ENCODE assay signal across 9 mouse cellular contexts in the genomic region with DNA sequence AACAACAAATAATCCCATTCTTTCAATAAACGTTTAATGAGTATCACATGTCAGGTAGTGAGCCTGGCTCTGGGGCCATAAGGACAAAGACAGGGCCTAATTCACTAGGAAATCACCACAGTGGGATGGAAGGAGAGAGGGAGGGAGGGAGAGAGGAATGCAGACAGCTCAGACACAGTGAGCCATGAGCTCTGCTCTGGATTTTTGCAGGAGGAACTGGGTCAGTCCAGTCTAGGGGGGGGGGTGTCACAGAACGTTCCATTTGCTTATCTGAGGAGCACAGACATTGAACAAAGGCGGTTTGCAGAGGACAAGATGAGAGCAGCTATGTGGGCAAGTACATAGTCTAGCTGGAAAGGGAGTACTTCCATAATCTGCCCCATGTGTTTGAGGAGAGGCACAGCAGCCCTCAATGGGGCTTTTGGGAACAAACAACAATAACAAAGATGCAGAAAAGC. TPM values are rescaled to one million over a fixed set of nuclear protein-coding genes. Genes with fewer than 3 reads are reported as not detected.
DNase-seq lines count a peak whose midpoint lies in the region; ATAC-seq and TF ChIP-seq lines count a peak whose summit lies in the region.
"Had no signal": no experiment of that assay in that cellular context is flagged by ENCODE, and none has a peak within 500 bp of the region (broad histone marks: within the 10 kb centered on the region; RNA-seq: fewer than 3 reads in every experiment).

No protein-coding gene starts in this region.

- WGBS in embryonic facial prominence, embryonic 10.5 days = 19% methylated on average over 3 of the region's 3 CpGs
- 18% methylated on average over 3 of the region's 3 CpGs for WGBS in hindbrain, embryonic 15.5 days
- WGBS in midbrain, postnatal 0 days = 19% methylated on average over 3 of the region's 3 CpGs
- WGBS in lung, postnatal 0 days = 22% methylated on average over 3 of the region's 3 CpGs
- 18% methylated on average over 3 of the region's 3 CpGs for WGBS in kidney, adult 2 months

- TF ChIP-seq CTCF in left cerebral cortex, adult 2 months (IDR thresholded peaks at IDR 0.05) = no peak; the same call in none of the 2 replicates
- no peak for TF ChIP-seq CTCF in midbrain, postnatal 0 days (IDR thresholded peaks at IDR 0.05)
- no peak for TF ChIP-seq CTCF in lung, postnatal 0 days (IDR thresholded peaks at IDR 0.05)
- no peak for TF ChIP-seq CTCF in kidney, adult 2 months (conservative IDR thresholded peaks at IDR 0.05; ENCODE audit: insufficient read depth, insufficient read length, low read depth, low read length)

- H3K27ac ChIP-seq in left cerebral cortex, adult 2 months = peak overlapping the region; percentile 54; the same call in 1 of the 2 replicates
- H3K27ac ChIP-seq in embryonic facial prominence, embryonic 10.5 days (replicated peaks) = peak overlapping the region; percentile 80
- H3K27ac ChIP-seq in hindbrain, embryonic 15.5 days (replicated peaks) = peak overlapping the region; percentile 23; the same call in 1 of the 2 replicates
- H3K27ac ChIP-seq in midbrain, postnatal 0 days (ENCODE audit: low read depth, low read length) = no peak overlapping the region
- H3K27ac ChIP-seq in lung, postnatal 0 days (ENCODE audit: low read length) = no peak overlapping the region
- no peak overlapping the region for H3K27ac ChIP-seq in kidney, adult 2 months (ENCODE audit: insufficient read depth, low read depth, low read length)
- H3K27ac ChIP-seq: macrophage had no signal

- TF ChIP-seq EP300 in lung, postnatal 0 days (IDR thresholded peaks at IDR 0.05) = no peak

- no peak for DNase-seq in left cerebral cortex, adult 2 months (ENCODE audit: extremely low spot score in 1 of 2, low spot score in 2 of 2)
- DNase-seq in left cerebral cortex, adult 8-10 months (ENCODE audit: low spot score in 2 of 2) = no peak
- peak; percentile 51 for DNase-seq in embryonic facial prominence, embryonic 10.5 days (ENCODE audit: low spot score)
- DNase-seq in midbrain, postnatal 0 days (ENCODE audit: low spot score) = peak; percentile 58
- no peak for DNase-seq in lung, postnatal 0 days (ENCODE audit: low spot score)
- no peak for DNase-seq in frontal cortex, postnatal 14 days (ENCODE audit: low spot score in 2 of 2)
- DNase-seq in kidney, adult 2 months = no peak

- peaks cover 26% of the 10 kb centered on the region for H3K4me1 ChIP-seq in embryonic facial prominence, embryonic 10.5 days
- peaks cover 17% of the 10 kb centered on the region for H3K4me1 ChIP-seq in hindbrain, embryonic 15.5 days (replicated peaks)
- H3K4me1 ChIP-seq in midbrain, postnatal 0 days (ENCODE audit: insufficient read depth, low read length) = no peaks in the 10 kb centered on the region
- H3K4me1 ChIP-seq in lung, postnatal 0 days (ENCODE audit: insufficient read depth, low read depth, low read length) = peaks cover 4% of the 10 kb centered on the region; the same call in 1 of the 2 replicates
- H3K4me1 ChIP-seq in kidney, adult 2 months (ENCODE audit: control insufficient read depth, insufficient read depth, low read length) = no peaks in the 10 kb centered on the region

- no peaks in the 10 kb centered on the region for H3K9me3 ChIP-seq in embryonic facial prominence, embryonic 10.5 days
- no peaks in the 10 kb centered on the region for H3K9me3 ChIP-seq in hindbrain, embryonic 15.5 days
- H3K9me3 ChIP-seq in midbrain, postnatal 0 days (ENCODE audit: low read length) = no peaks in the 10 kb centered on the region
- H3K9me3 ChIP-seq in lung, postnatal 0 days (ENCODE audit: low read length) = no peaks in the 10 kb centered on the region

- ATAC-seq in hindbrain, embryonic 15.5 days (ENCODE audit: low FRiP score, low read depth) = 0 out of 2 replicates have a peak, but pooled peaks have one; percentile 37
- peak; percentile 79 for ATAC-seq in midbrain, postnatal 0 days (ENCODE audit: low FRiP score)
- ATAC-seq in lung, postnatal 0 days = no peak

- no peak overlapping the region for H3K9ac ChIP-seq in hindbrain, embryonic 15.5 days
- H3K9ac ChIP-seq in midbrain, postnatal 0 days (replicated peaks; ENCODE audit: low read length, poor library complexity, severe bottlenecking) = no peak overlapping the region
- no peak overlapping the region for H3K9ac ChIP-seq in lung, postnatal 0 days (replicated peaks; ENCODE audit: low read depth)

- intact Hi-C loops in left cerebral cortex, adult 2 months (cut with DNase I) = no loop called here

- no peaks in the 10 kb centered on the region for H3K36me3 ChIP-seq in embryonic facial prominence, embryonic 10.5 days (replicated peaks)
- H3K36me3 ChIP-seq in hindbrain, embryonic 15.5 days = no peaks in the 10 kb centered on the region
- H3K36me3 ChIP-seq in midbrain, postnatal 0 days (ENCODE audit: insufficient read depth, low read length) = no peaks in the 10 kb centered on the region
- no peaks in the 10 kb centered on the region for H3K36me3 ChIP-seq in lung, postnatal 0 days (ENCODE audit: insufficient read depth, low read length)
- H3K36me3 ChIP-seq in kidney, adult 2 months (ENCODE audit: control insufficient read depth, insufficient read depth, low read length) = no peaks in the 10 kb centered on the region

- H3K4me2 ChIP-seq in hindbrain, embryonic 15.5 days = no peak overlapping the region
- H3K4me2 ChIP-seq in midbrain, postnatal 0 days (ENCODE audit: low read depth, low read length, poor library complexity, severe bottlenecking) = no peak overlapping the region
- H3K4me2 ChIP-seq in lung, postnatal 0 days (replicated peaks; ENCODE audit: low read depth, low read length) = no peak overlapping the region

- no peak overlapping the region for H3K4me3 ChIP-seq in left cerebral cortex, adult 2 months
- H3K4me3 ChIP-seq in embryonic facial prominence, embryonic 10.5 days = no peak overlapping the region
- no peak overlapping the region for H3K4me3 ChIP-seq in hindbrain, embryonic 15.5 days
- no peak overlapping the region for H3K4me3 ChIP-seq in midbrain, postnatal 0 days (ENCODE audit: low read depth, low read length)
- no peak overlapping the region for H3K4me3 ChIP-seq in lung, postnatal 0 days (ENCODE audit: low read depth, low read length)
- H3K4me3 ChIP-seq in kidney, adult 2 months (ENCODE audit: insufficient read depth, low read depth, low read length) = no peak overlapping the region

- TF ChIP-seq POLR2A in kidney, adult 2 months (IDR thresholded peaks at IDR 0.05; ENCODE audit: low read depth, low read length) = no peak

- no peaks in the 10 kb centered on the region for H3K27me3 ChIP-seq in embryonic facial prominence, embryonic 10.5 days (replicated peaks; ENCODE audit: low read depth, poor library complexity, severe bottlenecking)
- no peaks in the 10 kb centered on the region for H3K27me3 ChIP-seq in hindbrain, embryonic 15.5 days
- H3K27me3 ChIP-seq in midbrain, postnatal 0 days (ENCODE audit: insufficient read depth, low read length) = no peaks in the 10 kb centered on the region
- no peaks in the 10 kb centered on the region for H3K27me3 ChIP-seq in lung, postnatal 0 days (replicated peaks; ENCODE audit: insufficient read depth, low read length)
- no peaks in the 10 kb centered on the region for H3K27me3 ChIP-seq in kidney, adult 2 months (replicated peaks; ENCODE audit: control insufficient read depth, insufficient read depth, low read length)

RNA-seq across cellular contexts. Expression of a gene that starts 24.7 kb away (rescaled TPM):
- total RNA-seq in left cerebral cortex, adult 2 months (2021) = 10 to 100 TPM; 26.8 to 32.2 TPM
- total RNA-seq in left cerebral cortex, adult 8-10 months (2022) = 10 to 100 TPM; 22.3 to 30.1 (median 27.6) TPM
- polyA plus RNA-seq in embryonic facial prominence, embryonic 10.5 days (2016; fragmentation: Nextera tagmentation; extraction: Ambion mirVana) = 43.4 and 46.2 TPM in 2 replicates
- polyA plus RNA-seq in hindbrain, embryonic 15.5 days (2015; fragmentation: Nextera tagmentation; extraction: Ambion mirVana) = 53.8 and 57.9 TPM in 2 replicates
- 19.7 and 30.4 TPM in 2 replicates for total RNA-seq in midbrain, postnatal 0 days (2014; rRNA removed)
- polyA plus RNA-seq in midbrain, postnatal 0 days (2015; fragmentation: Nextera tagmentation; extraction: Ambion mirVana) = 55.2 and 61.4 TPM in 2 replicates
- polyA plus RNA-seq in lung, postnatal 0 days (2015; fragmentation: Nextera tagmentation; extraction: Ambion mirVana) = 47.8 and 48.6 TPM in 2 replicates
- polyA plus RNA-seq in kidney, adult 2 months (2012; rRNA removed) = 31.3 and 36.3 TPM in 2 replicates

Comparison
In these comparisons a context has a peak if more than half of its experiments do, and no peak if none do; other contexts are left out.
1. DNase-seq: peak in embryonic facial prominence, embryonic 10.5 days (single experiment) and midbrain, postnatal 0 days (single experiment); none in left cerebral cortex, adult 2 months (0 of 2), left cerebral cortex, adult 8-10 months (0 of 2), lung, postnatal 0 days (single experiment), frontal cortex, postnatal 14 days (0 of 2) and kidney, adult 2 months (single experiment).
2. H3K27ac ChIP-seq: peak in left cerebral cortex, adult 2 months (single experiment), embryonic facial prominence, embryonic 10.5 days (single experiment) and hindbrain, embryonic 15.5 days (single experiment); none in midbrain, postnatal 0 days (single experiment), lung, postnatal 0 days (single experiment) and kidney, adult 2 months (single experiment).